Mouse (Mus musculus) neutrophil, adult 5-6 weeks (primary cell): ENCODE measurements around the gene 4930469K13Rik. TPM values are rescaled to one million over a fixed set of nuclear protein-coding genes. Genes with fewer than 3 reads are reported as not detected.

ENCODE experiments used
- ATAC-seq: fragments of 151-379, 151-347 bp; 2 replicates; pipeline ENCODE4 v1.8.0; 2017; ENCODE audit warnings: mild to moderate bottlenecking, moderate TSS enrichment; ENCODE audit not compliant: insufficient number of reproducible peaks, poor library complexity, low FRiP score, severe bottlenecking; ENCODE audit errors: extremely low read depth
- total RNA-seq: library from RNA; stranded (forward); fragments of 200-1000 nt; gene quantifications from 2 replicates; pipeline ENCODE4 v1.2.3, GENCODE M21; 2017

Gene 4930469K13Rik
- total RNA-seq, 1 experiment from 2014 or later, result not detected

GRCm38 (mm10) chr11:34083795-34084194 is 14.6 kb downstream of the 4930469K13Rik start:
- ATAC-seq, result no peak

DNA sequence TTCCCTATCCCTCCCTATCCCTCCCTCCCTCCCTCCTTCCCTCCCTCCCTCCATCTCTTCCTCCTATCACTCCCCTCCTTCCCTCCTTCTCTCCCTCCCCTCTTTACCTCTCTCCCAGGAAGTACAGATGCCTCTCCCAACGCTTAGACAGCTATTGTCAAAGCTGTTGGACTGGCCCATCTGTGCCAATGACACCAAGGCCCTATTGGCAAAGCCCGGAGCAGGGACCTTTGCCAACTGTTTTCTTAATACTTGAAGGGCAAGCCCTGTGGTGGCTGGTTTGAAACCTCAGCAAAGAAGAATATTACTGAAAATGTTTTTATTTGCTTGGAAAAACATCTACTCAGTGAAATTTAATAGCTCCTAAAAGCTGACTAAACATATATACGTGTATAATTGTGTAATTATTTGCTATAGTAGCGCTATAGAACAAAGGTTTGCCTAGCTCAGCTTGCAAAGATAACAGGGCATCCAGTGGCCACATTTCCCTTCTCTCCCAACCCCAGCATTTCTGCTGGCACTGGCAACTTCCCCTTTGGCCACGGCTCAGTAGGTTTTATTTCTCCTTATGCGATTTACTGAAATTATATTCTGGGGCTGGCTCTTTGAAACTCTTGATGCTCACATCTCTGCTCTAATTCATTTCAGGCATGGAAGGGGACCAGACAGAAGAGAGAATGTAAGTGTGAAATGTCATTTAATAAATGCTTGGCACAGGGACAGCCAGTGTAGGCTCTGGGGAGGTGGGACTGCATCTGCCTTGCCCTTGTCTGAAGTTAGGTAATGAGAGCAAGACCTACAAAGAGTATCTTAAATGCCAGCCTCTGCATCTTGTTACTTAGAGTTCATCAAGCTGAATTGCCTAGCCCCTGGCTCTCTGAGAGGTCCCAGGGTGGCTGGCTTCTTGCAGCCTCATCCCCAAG is 18.6 kb downstream of the 4930469K13Rik start:
- ATAC-seq, result no peak

- ATAC-seq, result no peak
These were observed 19.8 kb downstream of the 4930469K13Rik start for GRCm38 (mm10) chr11:34078581-34078980.

DNA sequence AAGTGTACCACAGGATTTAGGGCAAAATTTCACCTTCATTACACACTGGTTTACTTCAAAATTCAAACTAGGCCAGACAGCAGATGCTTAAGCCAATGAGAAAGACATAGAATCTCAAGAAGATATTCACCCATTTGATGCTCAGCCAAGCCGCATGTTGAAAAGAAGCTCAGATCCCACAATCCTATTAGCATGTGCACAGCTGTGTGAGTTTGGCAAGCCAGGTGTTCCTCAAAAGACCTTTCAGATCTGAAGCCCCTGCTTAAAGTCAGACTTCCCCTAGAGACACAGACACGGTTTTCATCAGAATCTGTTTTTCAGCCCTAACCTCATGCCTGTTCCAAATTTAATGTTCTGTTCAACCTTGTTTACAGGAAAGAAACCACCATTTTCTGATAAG is 20.5 kb downstream of the 4930469K13Rik start:
- no peak for ATAC-seq

DNA sequence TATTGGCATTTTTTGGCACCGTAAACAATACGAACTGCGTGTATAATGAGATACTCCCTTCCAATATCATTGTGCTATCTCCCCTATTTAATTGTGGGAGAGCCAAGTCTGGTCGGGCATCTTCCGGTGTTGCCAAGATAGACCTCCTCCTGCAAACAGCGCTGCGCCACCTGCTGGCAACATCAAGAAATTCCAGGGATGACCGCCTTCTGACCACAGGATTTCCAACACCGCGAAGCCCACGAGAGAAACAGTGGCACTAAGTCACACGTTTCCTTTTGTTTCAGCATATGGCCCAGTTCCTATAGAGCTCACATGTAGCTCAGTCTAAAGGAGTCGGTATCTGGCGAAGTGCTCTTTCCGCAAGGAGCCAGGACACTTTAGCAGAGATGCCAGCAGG is 24.6 kb downstream of the 4930469K13Rik start:
- ATAC-seq, result peak; percentile 24; the same call in 1 of the 2 replicates

- peak; percentile 36 for ATAC-seq
These were observed 26.0 kb downstream of the 4930469K13Rik start for GRCm38 (mm10) chr11:34072309-34072708.

DNA sequence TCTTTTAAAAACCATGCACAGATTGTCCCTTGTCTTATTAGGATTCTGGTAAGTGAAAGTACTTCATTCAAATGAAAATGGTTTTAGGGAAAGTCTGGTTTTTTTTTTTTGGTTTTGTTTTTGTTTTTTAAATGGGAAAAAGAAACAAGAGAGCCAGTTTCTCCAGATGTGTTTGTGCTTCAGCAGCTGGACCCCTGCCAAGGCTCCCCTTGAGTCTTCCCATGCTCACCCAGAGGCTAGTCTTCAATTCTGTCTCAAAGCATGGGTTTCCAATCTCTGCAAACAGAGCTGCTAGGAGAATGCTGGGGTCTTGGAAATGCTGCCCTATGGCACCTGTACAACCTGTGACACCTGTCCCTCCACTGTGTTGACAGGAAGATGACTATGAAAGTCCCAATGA is 27.8 kb downstream of the 4930469K13Rik start:
- no peak for ATAC-seq

DNA sequence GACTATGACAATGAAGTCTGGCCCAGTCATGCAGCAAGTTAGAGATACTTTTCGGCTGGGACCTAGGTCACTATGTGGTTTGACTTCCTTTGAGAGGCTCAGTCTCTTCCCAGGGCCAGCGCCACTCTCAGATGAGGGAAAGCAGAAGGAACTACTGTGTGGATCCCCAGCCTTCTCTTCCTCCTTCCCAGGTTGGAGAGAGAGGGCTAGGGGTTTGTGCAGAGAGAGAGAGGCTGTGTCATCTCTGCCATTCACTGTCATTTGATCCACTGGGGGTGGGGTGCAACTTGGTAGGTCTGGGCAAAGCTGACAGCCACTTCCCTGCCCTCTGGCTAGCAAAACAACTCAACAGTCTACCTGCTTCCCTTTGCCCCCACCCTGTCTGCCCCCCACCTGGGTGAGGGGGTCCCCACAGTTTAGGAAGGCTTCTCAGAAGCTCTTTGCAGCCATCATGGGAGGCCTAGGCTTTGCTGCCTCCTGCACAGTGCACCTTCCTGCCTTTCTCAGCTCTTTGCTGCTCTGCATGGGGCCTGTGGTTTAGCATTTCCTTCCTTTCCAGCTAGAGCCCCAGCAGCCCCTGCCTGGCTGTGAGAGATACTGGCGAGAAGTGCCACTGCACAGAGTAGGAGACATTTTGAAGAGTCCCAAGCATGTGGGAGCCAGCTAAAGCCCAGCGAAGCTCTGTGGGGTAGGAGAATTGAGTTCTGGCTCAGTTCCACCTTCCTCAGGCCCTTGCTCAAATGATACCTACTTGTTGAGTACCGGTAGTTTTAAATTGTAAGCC is 34.5 kb downstream of the 4930469K13Rik start:
- ATAC-seq, result peak; percentile 37; the same call in 1 of the 2 replicates

DNA sequence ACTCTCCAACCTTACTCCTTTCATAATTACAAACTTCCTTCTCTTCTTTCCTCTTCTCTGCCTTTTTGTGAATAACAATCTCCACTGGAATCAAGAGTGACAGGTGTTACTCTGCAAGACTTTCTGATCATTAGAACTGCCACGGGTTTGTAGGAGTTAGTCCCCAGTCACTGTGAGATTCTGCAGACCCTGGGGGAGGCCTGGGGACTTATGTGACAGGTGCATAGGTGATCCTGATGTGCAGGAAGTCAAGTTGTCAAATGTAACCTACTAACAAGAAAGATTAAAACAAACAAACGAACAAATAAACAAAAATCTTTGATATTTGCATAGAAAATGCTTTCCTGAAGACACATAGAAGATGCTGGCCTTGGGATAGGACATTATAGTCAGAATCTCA is 35.1 kb downstream of the 4930469K13Rik start:
- no peak for ATAC-seq

GRCm38 (mm10) chr11:34061740-34062139 is 36.6 kb downstream of the 4930469K13Rik start:
- ATAC-seq, result no peak

DNA sequence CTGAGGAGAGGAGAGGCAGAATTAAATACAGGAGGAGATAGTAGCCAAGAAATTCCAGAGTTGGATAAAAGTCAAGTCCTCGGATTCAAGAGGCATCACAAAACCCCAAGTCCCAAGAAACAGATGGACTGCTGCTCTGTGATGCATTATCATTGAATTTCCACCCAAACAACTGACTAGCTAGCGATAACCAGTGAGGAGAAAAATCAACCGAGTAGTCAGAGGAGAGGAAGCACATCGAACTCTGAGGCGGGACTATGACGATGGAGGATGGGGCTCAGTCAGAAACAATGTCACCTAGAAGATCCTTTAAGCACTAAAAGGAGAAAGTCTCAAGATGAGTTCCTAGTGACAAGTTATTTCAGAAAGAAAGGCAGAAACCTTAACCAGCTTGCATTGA is 39.4 kb downstream of the 4930469K13Rik start:
- ATAC-seq, result no peak

DNA sequence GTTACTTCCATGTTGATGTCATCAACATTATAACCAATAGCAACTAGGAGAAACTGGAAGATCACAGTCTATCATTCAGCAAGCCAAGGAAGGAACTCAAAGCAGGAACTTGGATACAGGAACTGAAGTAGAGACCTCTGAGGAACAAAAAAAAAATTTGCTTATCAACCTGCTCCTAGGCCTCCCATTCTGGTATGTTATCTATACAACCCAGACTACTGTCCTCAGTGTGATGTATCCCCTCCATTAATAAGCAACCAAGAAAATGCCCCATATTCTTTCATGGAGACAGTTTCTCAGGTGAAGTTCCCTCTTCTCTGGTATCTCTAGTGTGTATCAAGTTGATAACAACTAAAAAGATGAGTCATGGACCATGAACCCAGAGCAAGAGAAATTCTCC is 40.0 kb downstream of the 4930469K13Rik start:
- no peak for ATAC-seq

- ATAC-seq, result no peak
These were observed 41.6 kb downstream of the 4930469K13Rik start for GRCm38 (mm10) chr11:34056715-34057114.

GRCm38 (mm10) chr11:34054031-34054727 is 44.2 kb downstream of the 4930469K13Rik start:
- peak; percentile 38; the same call in 1 of the 2 replicates for ATAC-seq

- ATAC-seq, result no peak
These were observed 45.1 kb downstream of the 4930469K13Rik start for GRCm38 (mm10) chr11:34053031-34053818.

- no peak for ATAC-seq
These were observed 47.7 kb downstream of the 4930469K13Rik start for GRCm38 (mm10) chr11:34050643-34051042.

GRCm38 (mm10) chr11:34050063-34050462 is 48.3 kb downstream of the 4930469K13Rik start:
- ATAC-seq, result no peak

GRCm38 (mm10) chr11:34049125-34049379 is 49.3 kb downstream of the 4930469K13Rik start:
- no peak for ATAC-seq
